Mouse (Mus musculus) thymus, adult 2 months (tissue): ENCODE data around the gene Tceal1. TPM values are rescaled to one million over a fixed set of nuclear protein-coding genes. Genes with fewer than 3 reads are reported as not detected.

Experiments
- DNase-seq: peaks from one replicate; pipeline ENCODE4 v3.0.0; 2021
- H3K27ac ChIP-seq: fragments of 200-500 bp; 2 replicates; pipeline ENCODE4 v1.5.1; 2012; ENCODE audit warnings: low read length, control low read depth; ENCODE audit not compliant: control insufficient read depth, insufficient read depth
- H3K27me3 ChIP-seq: fragments of 200-500 bp; 2 replicates; pipeline ENCODE4 v1.6.1; 2012; ENCODE audit warnings: mild to moderate bottlenecking, low read length, moderate library complexity, mixed read lengths; ENCODE audit not compliant: control insufficient read depth, insufficient read depth
- H3K36me3 ChIP-seq: fragments of 200-500 bp; 2 replicates; pipeline ENCODE4 v1.6.1; 2012; ENCODE audit warnings: mild to moderate bottlenecking, low read length, moderate library complexity; ENCODE audit not compliant: control insufficient read depth, insufficient read depth
- H3K4me1 ChIP-seq: fragments of 200-500 bp; replicated peaks from 2 replicates; pipeline ENCODE4 v1.6.1; 2012; ENCODE audit warnings: low read length; ENCODE audit not compliant: control insufficient read depth, insufficient read depth
- H3K4me3 ChIP-seq: fragments of 200-500 bp; 2 replicates; pipeline ENCODE4 v1.5.1; 2012; ENCODE audit warnings: mild to moderate bottlenecking, low read length, control low read depth, moderate library complexity; ENCODE audit not compliant: control insufficient read depth, insufficient read depth
- CTCF ChIP-seq: fragments of 200-500 bp; IDR thresholded peaks from 2 replicates; pipeline ENCODE4 v1.5.1; 2012; ENCODE audit warnings: mild to moderate bottlenecking, control low read depth, low read length, moderate library complexity, borderline replicate concordance; ENCODE audit not compliant: control insufficient read depth, poor library complexity, insufficient read depth; ENCODE audit errors: extremely low read depth
- POLR2A ChIP-seq: fragments of 200-500 bp; IDR thresholded peaks from 2 replicates; pipeline ENCODE4 v1.6.1; 2012; ENCODE audit warnings: mild to moderate bottlenecking, low read length, control low read depth, moderate library complexity; ENCODE audit not compliant: control insufficient read depth, poor library complexity, insufficient read depth; ENCODE audit errors: extremely low read depth
- WGBS: fragments of 180-500 bp; shearing (Covaris S2); methylation state at CpG from one replicate; pipeline ENCODE4 v1.1.7; 2018; 5-methylcytosine and 5-hydroxymethylcytosine counted together
- polyA plus RNA-seq: library from polyadenylated mRNA; depleted of rRNA; stranded (reverse); fragments of >200 nt; gene quantifications from 2 replicates; pipeline ENCODE4 v1.2.3, GENCODE M21; 2012; rRNA removed

Gene Tceal1
- polyA plus RNA-seq, 1 experiment: 0.18 TPM

DNA sequence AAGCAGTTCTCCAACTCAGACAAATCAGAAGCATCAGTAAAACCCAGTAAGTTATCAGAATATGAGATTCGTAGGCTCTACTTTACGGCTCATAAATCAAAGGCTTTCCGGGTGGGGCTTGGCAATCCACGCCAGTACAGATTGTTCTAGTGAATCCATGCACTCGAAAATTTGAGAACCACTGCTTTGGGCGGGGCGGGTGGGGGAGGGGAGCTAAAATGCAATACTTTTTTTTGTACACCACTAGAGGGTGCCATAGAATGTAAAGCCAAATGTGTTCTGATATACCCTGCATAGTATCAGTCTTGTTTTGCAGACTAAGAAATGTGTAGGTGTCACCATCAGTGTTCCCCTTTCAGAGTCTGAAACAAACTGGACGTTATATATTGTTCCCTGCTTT is 36.9 kb downstream of the Tceal1 start:
- DNase-seq: no peak
- H3K27ac ChIP-seq: no peak overlapping the region
- 65% methylated on average over 8 of the region's 8 CpGs for WGBS

DNA sequence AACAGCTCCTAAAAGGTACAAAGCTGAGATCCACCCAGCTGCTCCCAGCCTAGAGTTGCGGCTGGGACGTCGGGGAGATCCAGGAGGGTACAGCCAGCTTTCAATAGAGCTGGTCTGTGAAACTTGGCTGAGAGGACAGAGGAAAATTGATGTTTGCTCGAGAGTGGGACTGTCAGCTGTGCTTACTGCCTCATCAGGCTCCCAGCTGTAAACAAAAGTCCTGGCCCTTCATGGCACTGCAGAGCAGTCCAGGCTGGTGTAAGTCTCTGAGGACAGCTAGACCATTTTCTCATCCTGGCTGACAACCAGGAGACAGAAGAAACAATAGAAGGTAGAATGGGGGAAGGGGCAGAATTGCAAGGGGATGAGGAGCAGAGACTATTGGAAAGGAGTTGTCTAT is 41.5 kb downstream of the Tceal1 start:
- no peak for DNase-seq
- Histone ChIP-seq H3K27ac (no peak overlapping the region), H3K27me3 (no peaks in the 10 kb centered on the region), H3K36me3 (no peaks in the 10 kb centered on the region), H3K4me3 (no peak overlapping the region), H3K4me1 (no peaks in the 10 kb centered on the region)
- TF ChIP-seq POLR2A: no peak
- TF ChIP-seq CTCF: no peak
- WGBS: 97% methylated on average over 4 of the region's 4 CpGs

More for the DNA sequence above, 36.9 kb downstream of the Tceal1 start:
- no peak for TF ChIP-seq POLR2A
- no peak for TF ChIP-seq CTCF
- Histone ChIP-seq H3K4me1 (no peaks in the 10 kb centered on the region), H3K4me3 (no peak overlapping the region), H3K27me3 (no peaks in the 10 kb centered on the region), H3K36me3 (no peaks in the 10 kb centered on the region)

DNA sequence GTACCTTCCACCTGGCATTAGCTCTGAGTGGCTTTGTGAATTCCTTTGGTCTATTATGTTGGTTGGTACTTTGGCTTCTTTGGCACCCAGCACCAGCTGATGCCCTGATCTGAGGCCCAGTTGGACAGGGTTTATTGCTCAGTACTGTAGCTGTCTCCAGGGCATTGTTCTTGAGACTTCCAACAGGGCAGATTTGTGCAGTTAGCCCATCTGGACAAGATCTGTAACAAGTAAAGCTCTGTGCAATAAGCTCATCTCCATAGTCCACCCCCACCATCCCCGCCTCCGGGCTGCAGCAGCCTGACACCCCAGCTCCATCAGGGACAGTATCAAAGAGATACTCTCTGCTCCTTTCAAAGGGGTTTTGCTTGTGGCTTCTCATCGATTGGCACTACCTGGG is 47.7 kb downstream of the Tceal1 start:
- Histone ChIP-seq H3K27ac (no peak overlapping the region), H3K4me3 (no peak overlapping the region), H3K27me3 (no peaks in the 10 kb centered on the region), H3K4me1 (no peaks in the 10 kb centered on the region), H3K36me3 (no peaks in the 10 kb centered on the region)
- TF ChIP-seq POLR2A: no peak
- TF ChIP-seq CTCF: no peak
- 95% methylated on average over 3 of the region's 3 CpGs for WGBS
- no peak for DNase-seq

Other genes with a start within 250 kb of the Tceal1 start
- gene Kir3dl1, start 190.0 kb upstream of the Tceal1 start, polyA plus RNA-seq: not detected in 2 replicates
- 0.06 TPM in 1 of 2 replicates, not detected in the other for gene Kir3dl2, start 163.9 kb upstream of the Tceal1 start, polyA plus RNA-seq
- 0.11 and 0.43 TPM in 2 replicates for gene Tceal3, start 117.1 kb upstream of the Tceal1 start, polyA plus RNA-seq
- 27.7 and 37.1 TPM in 2 replicates for gene Morf4l2, start 35.7 kb downstream of the Tceal1 start, polyA plus RNA-seq
- not detected in 2 replicates for gene Glra4, start 72.2 kb downstream of the Tceal1 start, polyA plus RNA-seq
- gene Plp1, start 114.7 kb downstream of the Tceal1 start, polyA plus RNA-seq: 2.1 and 2.5 TPM in 2 replicates
- not detected in 2 replicates for gene Rab9b, start 160.8 kb downstream of the Tceal1 start, polyA plus RNA-seq
- gene H2bfm, start 219.3 kb downstream of the Tceal1 start, polyA plus RNA-seq: not detected in 2 replicates